Mouse (Mus musculus): Measurements from ENCODE around the gene Rnf183. TPM values are rescaled to one million over a fixed set of nuclear protein-coding genes. Genes with fewer than 3 reads are reported as not detected.

The Rnf183 gene
- polyA plus RNA-seq, 1 experiment, result 2.3 TPM

GRCm38 (mm10) chr4:62454995-62455394, 19.9 kb upstream of the Rnf183 start:
- Histone ChIP-seq H3K27ac (ENCODE audit: insufficient read depth, low read depth, low read length) (no peak overlapping the region), H3K27me3 (ENCODE audit: control insufficient read depth, insufficient read depth, low read length) (no peaks in the 10 kb centered on the region), H3K4me1 (ENCODE audit: control insufficient read depth, insufficient read depth, insufficient read length, low read length) (no peaks in the 10 kb centered on the region), H3K36me3 (ENCODE audit: control insufficient read depth, insufficient read depth, low read length) (no peaks in the 10 kb centered on the region; the same call in 1 of the 2 replicates), H3K4me3 (ENCODE audit: low read depth, low read length) (no peak overlapping the region)
- 34% methylated on average over 5 of the region's 5 CpGs for whole genome bisulfite sequencing
- TF ChIP-seq POLR2A (IDR thresholded peaks at IDR 0.05; ENCODE audit: low read depth, low read length), result no peak
- TF ChIP-seq CTCF (IDR thresholded peaks at IDR 0.05; ENCODE audit: extremely low read depth, insufficient read length, insufficient replicate concordance, low read depth, low read length), result peak; percentile 54; the same call in 1 of the 2 replicates

GRCm38 (mm10) chr4:62440986-62441385, 5.9 kb upstream of the Rnf183 start:
- Histone ChIP-seq H3K4me3 (ENCODE audit: low read depth, low read length) (no peak overlapping the region), H3K27ac (ENCODE audit: insufficient read depth, low read depth, low read length) (no peak overlapping the region), H3K36me3 (ENCODE audit: control insufficient read depth, insufficient read depth, low read length) (no peaks in the 10 kb centered on the region), H3K27me3 (ENCODE audit: control insufficient read depth, insufficient read depth, low read length) (no peaks in the 10 kb centered on the region), H3K4me1 (ENCODE audit: control insufficient read depth, insufficient read depth, insufficient read length, low read length) (no peaks in the 10 kb centered on the region; the same call in 1 of the 2 replicates)
- TF ChIP-seq POLR2A (IDR thresholded peaks at IDR 0.05; ENCODE audit: low read depth, low read length) (no peak), CTCF (IDR thresholded peaks at IDR 0.05; ENCODE audit: extremely low read depth, insufficient read length, insufficient replicate concordance, low read depth, low read length) (no peak)
- WGBS, result 61% methylated on average over 4 of the region's 4 CpGs

GRCm38 (mm10) chr4:62440544-62440943, 5.5 kb upstream of the Rnf183 start:
- H3K36me3 ChIP-seq (ENCODE audit: control insufficient read depth, insufficient read depth, low read length), result no peaks in the 10 kb centered on the region
- no peaks in the 10 kb centered on the region; the same call in 1 of the 2 replicates for H3K4me1 ChIP-seq (ENCODE audit: control insufficient read depth, insufficient read depth, insufficient read length, low read length)
- H3K27me3 ChIP-seq (ENCODE audit: control insufficient read depth, insufficient read depth, low read length), result no peaks in the 10 kb centered on the region
- H3K4me3 ChIP-seq (ENCODE audit: low read depth, low read length), result no peak overlapping the region
- no peak overlapping the region for H3K27ac ChIP-seq (ENCODE audit: insufficient read depth, low read depth, low read length)
- TF ChIP-seq CTCF (IDR thresholded peaks at IDR 0.05; ENCODE audit: extremely low read depth, insufficient read length, insufficient replicate concordance, low read depth, low read length), result no peak
- no peak for TF ChIP-seq POLR2A (IDR thresholded peaks at IDR 0.05; ENCODE audit: low read depth, low read length)
- 72% methylated on average over 4 of the region's 4 CpGs for WGBS

GRCm38 (mm10) chr4:62439793-62440192, 4.7 kb upstream of the Rnf183 start:
- no peaks in the 10 kb centered on the region for H3K27me3 ChIP-seq (ENCODE audit: control insufficient read depth, insufficient read depth, low read length)
- no peak overlapping the region for H3K4me3 ChIP-seq (ENCODE audit: low read depth, low read length)
- 63% methylated on average over 4 of the region's 4 CpGs for WGBS
- no peaks in the 10 kb centered on the region for H3K36me3 ChIP-seq (ENCODE audit: control insufficient read depth, insufficient read depth, low read length)
- no peak overlapping the region for H3K27ac ChIP-seq (ENCODE audit: insufficient read depth, low read depth, low read length)
- H3K4me1 ChIP-seq (ENCODE audit: control insufficient read depth, insufficient read depth, insufficient read length, low read length), result peaks cover 2% of the 10 kb centered on the region; the same call in 1 of the 2 replicates
- no peak for TF ChIP-seq POLR2A (IDR thresholded peaks at IDR 0.05; ENCODE audit: low read depth, low read length)
- TF ChIP-seq CTCF (IDR thresholded peaks at IDR 0.05; ENCODE audit: extremely low read depth, insufficient read length, insufficient replicate concordance, low read depth, low read length), result no peak

- TF ChIP-seq CTCF (IDR thresholded peaks at IDR 0.05; ENCODE audit: extremely low read depth, insufficient read length, insufficient replicate concordance, low read depth, low read length) (no peak), POLR2A (IDR thresholded peaks at IDR 0.05; ENCODE audit: low read depth, low read length) (no peak)
- Histone ChIP-seq H3K36me3 (ENCODE audit: control insufficient read depth, insufficient read depth, low read length) (no peaks in the 10 kb centered on the region), H3K4me3 (ENCODE audit: low read depth, low read length) (no peak overlapping the region), H3K4me1 (ENCODE audit: control insufficient read depth, insufficient read depth, insufficient read length, low read length) (peaks cover 7% of the 10 kb centered on the region; the same call in 1 of the 2 replicates), H3K27me3 (ENCODE audit: control insufficient read depth, insufficient read depth, low read length) (no peaks in the 10 kb centered on the region), H3K27ac (ENCODE audit: insufficient read depth, low read depth, low read length) (no peak overlapping the region)
- 54% methylated on average over 7 of the region's 7 CpGs for WGBS
These were observed 2.8 kb upstream of the Rnf183 start for GRCm38 (mm10) chr4:62437871-62438270.

- no peak overlapping the region for H3K27ac ChIP-seq (ENCODE audit: insufficient read depth, low read depth, low read length)
- no peak overlapping the region for H3K4me3 ChIP-seq (ENCODE audit: low read depth, low read length)
- H3K27me3 ChIP-seq (ENCODE audit: control insufficient read depth, insufficient read depth, low read length), result no peaks in the 10 kb centered on the region
- peaks cover 7% of the 10 kb centered on the region; the same call in 1 of the 2 replicates for H3K4me1 ChIP-seq (ENCODE audit: control insufficient read depth, insufficient read depth, insufficient read length, low read length)
- TF ChIP-seq CTCF (IDR thresholded peaks at IDR 0.05; ENCODE audit: extremely low read depth, insufficient read length, insufficient replicate concordance, low read depth, low read length), result no peak
- no peak for TF ChIP-seq POLR2A (IDR thresholded peaks at IDR 0.05; ENCODE audit: low read depth, low read length)
- 93% methylated on average over 3 of the region's 3 CpGs for WGBS
- no peaks in the 10 kb centered on the region for H3K36me3 ChIP-seq (ENCODE audit: control insufficient read depth, insufficient read depth, low read length)
These were observed 2.3 kb upstream of the Rnf183 start for GRCm38 (mm10) chr4:62437256-62437778.

- Histone ChIP-seq H3K4me1 (ENCODE audit: control insufficient read depth, insufficient read depth, insufficient read length, low read length) (peaks cover 7% of the 10 kb centered on the region; the same call in 1 of the 2 replicates), H3K27me3 (ENCODE audit: control insufficient read depth, insufficient read depth, low read length) (no peaks in the 10 kb centered on the region), H3K4me3 (ENCODE audit: low read depth, low read length) (no peak overlapping the region), H3K27ac (ENCODE audit: insufficient read depth, low read depth, low read length) (no peak overlapping the region), H3K36me3 (ENCODE audit: control insufficient read depth, insufficient read depth, low read length) (no peaks in the 10 kb centered on the region)
- 45% methylated on average over 7 of the region's 7 CpGs for WGBS
- TF ChIP-seq POLR2A (IDR thresholded peaks at IDR 0.05; ENCODE audit: low read depth, low read length), result no peak
- TF ChIP-seq CTCF (IDR thresholded peaks at IDR 0.05; ENCODE audit: extremely low read depth, insufficient read length, insufficient replicate concordance, low read depth, low read length), result peak; percentile 6; the same call in 1 of the 2 replicates
These were observed 847 bp downstream of the Rnf183 start for GRCm38 (mm10) chr4:62433939-62434870.

All from small intestine, adult 2 months (tissue).